Mouse (Mus musculus) ovary, adult 18-20 months (tissue): ENCODE results near the gene Dffa.

Experiments used
- DNase-seq: peaks from one replicate; pipeline ENCODE4 v3.0.0; 2022; ENCODE audit warnings: low spot score, mixed read lengths

Gene Dffa

DNA sequence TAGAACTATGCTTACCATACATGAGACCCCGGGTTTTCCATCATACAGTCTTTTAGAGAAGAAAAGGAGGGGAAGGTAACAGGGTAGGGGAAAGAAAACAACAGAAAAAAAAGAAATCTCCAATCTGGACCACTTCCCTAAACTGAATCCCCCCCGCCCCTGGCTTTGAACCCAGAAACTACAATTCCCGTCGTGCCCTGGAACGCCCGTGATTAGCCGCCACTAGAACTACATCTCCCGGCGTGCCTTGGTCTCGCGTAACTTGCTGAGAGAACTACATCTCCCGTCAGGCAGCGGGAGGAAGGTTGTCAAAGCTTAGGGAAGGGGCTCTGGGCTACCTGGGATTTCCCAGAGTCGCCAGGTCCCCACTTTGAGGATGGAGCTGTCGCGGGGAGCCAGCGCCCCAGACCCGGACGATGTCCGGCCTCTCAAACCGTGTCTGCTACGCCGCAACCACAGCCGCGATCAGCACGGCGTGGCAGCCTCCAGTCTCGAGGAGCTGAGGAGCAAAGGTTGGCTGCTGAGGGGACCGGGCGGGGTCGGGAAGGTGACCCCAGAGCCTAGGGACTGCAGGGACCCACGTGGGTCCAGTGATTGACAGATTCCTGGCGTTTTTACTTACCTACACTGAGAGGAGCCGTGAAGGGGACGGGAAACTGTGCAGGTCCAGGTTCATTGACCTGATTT is at the start of gene Dffa:
Dffa (plus strand) TSS at position 272 of the 687 bp plus-strand sequence.
- peak; percentile 81 for DNase-seq

GRCm38 (mm10) chr4:149055847-149056246 is 48.1 kb upstream of the Dffa start:
- DNase-seq = no peak

DNA sequence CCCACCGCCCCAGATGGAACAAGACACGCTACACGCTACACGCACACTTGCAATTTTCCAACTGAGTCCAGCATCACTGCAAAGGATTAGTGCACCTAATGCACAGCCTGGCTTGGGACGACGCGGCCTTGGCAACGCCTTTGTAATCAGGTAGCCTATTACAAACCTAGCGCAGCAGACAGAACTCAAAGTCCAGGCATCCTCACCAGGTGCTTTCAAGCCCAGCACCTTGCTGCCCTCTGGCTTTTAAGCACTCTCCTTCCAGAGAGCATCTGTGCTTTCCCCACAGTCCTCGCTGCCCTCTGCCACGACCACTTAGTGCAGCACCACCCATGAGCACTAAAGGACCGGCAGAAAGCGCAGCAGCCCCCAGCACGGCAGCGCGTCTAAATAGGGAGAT is 47.0 kb upstream of the Dffa start:
- no peak for DNase-seq

DNA sequence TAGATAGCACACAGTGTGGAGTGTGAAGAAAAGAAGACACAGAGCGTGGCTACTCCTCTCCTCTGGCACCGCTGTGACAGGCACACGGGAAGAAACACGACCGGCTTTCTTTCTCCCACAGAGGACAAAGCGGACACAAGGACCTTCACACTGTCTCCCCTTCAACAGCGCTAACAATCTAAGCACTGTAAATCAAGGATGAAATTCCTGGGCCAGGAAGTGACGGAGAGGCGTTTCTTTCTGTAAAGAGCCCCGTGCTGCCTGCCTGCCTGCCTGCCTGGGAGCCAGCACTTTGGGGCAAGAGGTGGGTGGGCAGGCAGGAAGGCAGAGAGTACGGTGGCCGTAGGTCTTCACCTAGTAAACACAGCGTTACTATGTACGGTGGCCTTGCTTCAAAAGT is 46.5 kb upstream of the Dffa start:
- DNase-seq = no peak

DNA sequence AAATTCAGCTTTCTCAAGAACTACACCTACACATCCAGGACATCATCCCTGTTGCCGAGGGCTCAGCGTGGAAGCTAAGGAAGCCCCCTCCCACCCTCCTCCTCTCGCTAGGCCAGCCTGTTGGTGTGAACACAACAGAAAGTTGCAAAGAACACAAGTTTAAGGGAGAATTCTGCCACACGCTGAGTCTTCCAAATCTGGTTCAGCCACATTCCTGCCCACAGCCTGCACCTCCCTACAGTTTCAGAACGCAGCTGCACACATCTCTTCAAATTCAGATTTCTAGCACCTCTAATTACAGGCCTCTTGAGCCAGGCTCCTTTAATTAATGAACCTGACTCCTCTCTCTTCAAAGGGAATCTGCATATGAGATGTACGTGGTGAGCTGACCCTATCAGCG is 45.6 kb upstream of the Dffa start:
- no peak for DNase-seq

DNA sequence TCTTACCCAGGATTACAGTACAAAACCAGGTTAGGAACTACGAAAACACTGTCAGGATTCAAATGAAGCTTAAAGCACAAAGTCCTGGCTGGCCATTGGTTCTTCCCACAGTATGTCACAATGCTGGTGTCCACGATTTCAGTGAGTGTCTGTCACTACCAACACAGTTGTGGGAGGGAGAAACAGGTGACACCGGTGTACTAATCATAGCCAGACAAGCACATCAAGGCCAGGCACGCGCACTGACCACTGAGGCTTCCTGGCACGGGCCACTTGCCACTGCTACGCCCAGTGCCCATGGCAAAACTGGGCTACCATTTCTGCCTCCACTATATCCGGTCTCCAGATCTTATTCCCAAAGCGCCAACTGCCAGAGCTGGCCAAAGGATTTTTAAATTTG is 44.2 kb upstream of the Dffa start:
- DNase-seq = no peak

GRCm38 (mm10) chr4:149060621-149061431 is 43.1 kb upstream of the Dffa start:
- no peak for DNase-seq

DNA sequence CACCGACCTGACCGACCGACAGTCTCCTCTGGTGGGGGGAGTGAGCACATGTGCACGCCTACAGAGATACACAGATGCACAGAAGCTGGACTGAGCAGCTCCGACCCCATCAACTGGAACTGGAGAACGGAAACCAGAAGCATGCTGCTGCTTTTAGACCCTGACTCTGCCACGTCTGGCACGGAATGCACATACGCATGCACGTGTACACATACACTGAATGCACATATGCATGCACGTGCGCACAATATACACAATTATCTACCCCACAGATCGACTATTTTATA is 42.6 kb upstream of the Dffa start:
- DNase-seq = no peak

- DNase-seq = no peak
These were observed 41.3 kb upstream of the Dffa start for GRCm38 (mm10) chr4:149062406-149063318.

GRCm38 (mm10) chr4:149064061-149064854 is 39.7 kb upstream of the Dffa start:
- DNase-seq = no peak

DNA sequence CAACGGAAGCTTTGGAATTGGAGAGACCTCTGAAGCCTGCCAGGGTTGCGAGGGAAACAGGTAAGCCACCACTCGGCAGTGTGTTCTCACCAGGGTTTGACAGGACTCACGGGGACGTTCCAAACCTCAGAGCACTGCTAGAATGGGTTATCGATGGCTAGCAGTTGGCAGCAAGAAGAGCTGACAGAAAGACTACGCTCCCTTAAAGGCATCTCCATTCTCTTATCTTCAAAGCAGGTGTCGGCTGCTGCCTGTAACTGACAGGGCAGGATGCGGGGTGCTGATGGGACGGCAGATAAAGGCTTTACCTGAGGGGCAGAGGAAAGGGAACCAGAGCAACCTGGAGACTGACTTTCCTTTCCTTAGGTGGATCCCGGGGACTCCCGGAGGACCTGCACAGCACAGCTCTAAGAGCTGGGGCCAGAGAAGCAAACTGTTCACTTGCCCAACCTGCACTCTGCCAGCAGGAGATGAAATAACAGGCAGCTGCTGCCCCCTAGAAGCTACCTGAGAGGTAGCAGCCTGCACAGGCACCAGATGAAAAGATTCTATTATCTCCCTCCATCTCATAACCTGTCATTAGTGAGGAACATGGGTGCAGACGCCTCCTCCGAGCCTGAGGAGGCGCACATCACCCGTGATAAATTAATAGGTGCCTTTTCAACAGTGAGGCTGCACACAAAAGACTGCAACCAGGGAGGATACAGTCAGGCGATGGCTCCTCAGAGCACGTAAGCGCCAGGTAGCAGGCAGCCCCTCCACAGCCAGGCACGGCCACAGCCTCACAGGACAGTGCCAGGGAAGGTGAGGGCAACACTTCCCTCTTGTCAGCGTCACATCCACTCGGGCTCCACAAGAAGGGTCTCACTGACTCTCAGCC is 37.0 kb upstream of the Dffa start:
- DNase-seq = no peak

DNA sequence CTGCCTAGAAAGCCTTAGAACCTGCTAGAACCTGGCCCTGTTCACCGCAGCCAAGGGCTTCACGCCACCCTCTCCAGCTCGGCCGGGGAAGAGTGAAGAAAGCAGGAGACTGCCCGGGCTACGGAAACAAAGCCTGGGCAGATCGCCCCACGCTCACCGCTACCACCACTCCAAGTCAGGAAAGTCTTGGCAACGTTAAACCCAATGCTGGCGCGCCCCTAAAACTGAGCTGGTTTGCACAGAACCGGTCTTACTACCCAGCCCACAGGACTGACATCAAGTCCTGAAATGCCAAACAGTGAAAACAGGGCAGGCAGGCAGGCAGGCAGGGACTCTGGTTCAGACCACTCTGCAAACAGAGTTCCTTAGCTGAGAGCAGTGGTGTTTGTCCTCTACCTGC is 28.9 kb upstream of the Dffa start:
- DNase-seq = no peak

DNA sequence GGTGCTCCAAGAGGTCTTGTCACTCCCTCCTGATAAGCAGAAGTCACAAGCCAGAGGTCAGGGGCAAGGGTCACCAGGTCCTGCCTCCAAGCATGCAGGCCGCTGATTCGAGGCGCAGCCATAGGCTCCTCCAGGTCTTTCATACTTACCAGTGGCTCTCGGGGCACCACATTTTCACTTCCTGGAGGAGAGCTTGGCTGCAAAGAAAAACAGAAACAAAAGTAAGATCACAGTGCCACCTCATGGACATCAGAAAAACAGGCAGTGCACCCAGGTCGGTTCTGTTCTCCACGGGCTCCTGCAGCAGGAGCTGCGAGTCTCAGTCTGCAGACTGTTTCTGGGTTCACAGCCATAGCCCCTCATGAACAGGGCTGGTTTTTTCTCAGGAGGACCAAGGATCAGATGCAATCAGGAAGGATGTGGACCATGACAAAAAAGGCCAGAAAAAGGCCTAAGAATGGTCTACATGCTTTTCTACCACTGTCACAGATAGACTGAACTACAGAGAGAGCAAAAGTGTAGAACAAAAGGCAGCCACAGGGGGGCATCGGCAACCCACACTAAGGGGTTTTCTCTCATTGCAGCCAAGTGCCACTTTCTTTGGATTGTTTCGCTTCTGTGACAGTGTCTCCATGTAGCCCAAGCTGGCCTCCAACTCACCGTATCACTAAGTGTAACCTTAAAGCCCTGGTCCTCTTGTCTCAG is 27.9 kb upstream of the Dffa start:
- DNase-seq = peak; percentile 37

GRCm38 (mm10) chr4:149078261-149078660 is 25.7 kb upstream of the Dffa start:
- DNase-seq = no peak

GRCm38 (mm10) chr4:149079629-149080028 is 24.3 kb upstream of the Dffa start:
- DNase-seq = no peak

- no peak for DNase-seq
These were observed 23.8 kb upstream of the Dffa start for GRCm38 (mm10) chr4:149080111-149080510.

DNA sequence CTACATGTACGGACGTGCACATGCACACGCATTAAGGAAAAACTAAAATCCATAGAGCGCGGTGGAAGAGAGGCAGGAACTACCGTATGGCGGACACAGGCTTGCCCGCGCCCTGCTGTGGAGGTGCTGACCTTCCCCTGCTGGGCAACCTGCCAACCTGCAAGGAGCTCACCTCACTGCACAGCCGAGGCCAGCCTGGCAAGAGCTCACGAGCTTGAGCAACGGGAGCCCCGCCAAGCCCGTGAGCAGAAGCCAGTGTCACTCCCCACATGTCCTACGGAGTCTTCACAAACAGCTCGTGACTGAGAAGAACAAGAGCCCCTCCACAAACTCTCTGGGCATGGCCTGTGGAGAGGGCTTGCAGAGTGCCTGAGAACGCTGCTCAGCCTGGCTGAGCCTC is 22.4 kb upstream of the Dffa start:
- peak; percentile 77 for DNase-seq

GRCm38 (mm10) chr4:149085381-149085780 is 18.6 kb upstream of the Dffa start:
- DNase-seq = peak; percentile 72

GRCm38 (mm10) chr4:149091364-149091763 is 12.6 kb upstream of the Dffa start:
- DNase-seq = no peak

GRCm38 (mm10) chr4:149097956-149098355 is 6.0 kb upstream of the Dffa start:
- no peak for DNase-seq
